Mouse (Mus musculus) forebrain, embryonic 13.5 days (tissue): ENCODE measurements around the gene Olfr1425. TPM values are rescaled to one million over a fixed set of nuclear protein-coding genes. Genes with fewer than 3 reads are reported as not detected.

Experiments
- ATAC-seq: fragments of 200-750 bp; cut with Nextera tagmentation; 2 replicates; pipeline ENCODE4 v1.8.0; 2017
- H3K27ac ChIP-seq: fragments of 300-500 bp; sonication (generic); 2 replicates; pipeline ENCODE4 v1.5.1; 2015; ENCODE audit warnings: inconsistent platforms, mild to moderate bottlenecking, moderate library complexity
- H3K27me3 ChIP-seq: fragments of 300-500 bp; sonication (generic); 2 replicates; pipeline ENCODE4 v1.6.1; 2015; ENCODE audit warnings: mild to moderate bottlenecking, inconsistent platforms
- H3K36me3 ChIP-seq: fragments of 300-500 bp; sonication (generic); 2 replicates; pipeline ENCODE4 v1.6.1; 2015; ENCODE audit warnings: mild to moderate bottlenecking, inconsistent platforms; ENCODE audit not compliant: poor library complexity, severe bottlenecking
- H3K4me1 ChIP-seq: fragments of 300-500 bp; sonication (generic); 2 replicates; pipeline ENCODE4 v1.6.1; 2015; ENCODE audit warnings: inconsistent platforms
- H3K4me2 ChIP-seq: fragments of 300-500 bp; sonication (generic); 2 replicates; pipeline ENCODE4 v1.6.1; 2015; ENCODE audit warnings: inconsistent platforms, mild to moderate bottlenecking, moderate library complexity
- H3K4me3 ChIP-seq: fragments of 300-500 bp; sonication (generic); 2 replicates; pipeline ENCODE4 v1.5.1; 2015; ENCODE audit warnings: mild to moderate bottlenecking, inconsistent platforms
- H3K9ac ChIP-seq: fragments of 300-500 bp; sonication (generic); 2 replicates; pipeline ENCODE4 v1.6.1; 2015; ENCODE audit warnings: mild to moderate bottlenecking, inconsistent platforms
- H3K9me3 ChIP-seq: fragments of 300-500 bp; sonication (generic); replicated peaks from 2 replicates; pipeline ENCODE4 v1.6.1; 2016; ENCODE audit warnings: inconsistent platforms
- WGBS: fragments of 180-500 bp; shearing (Covaris S2); methylation state at CpG from one replicate; pipeline ENCODE4 v1.1.7; 2015; 5-methylcytosine and 5-hydroxymethylcytosine counted together
- polyA plus RNA-seq: library from polyadenylated mRNA; unstranded; fragments of >200 nt; fragmentation: Nextera tagmentation; extraction: Ambion mirVana; gene quantifications from 2 replicates; pipeline ENCODE4 v1.2.1, GENCODE M21; 2015

Gene Olfr1425
- polyA plus RNA-seq, 1 experiment from 2014 or later = not detected

GRCm38 (mm10) chr19:12037727-12038126, 39.8 kb downstream of the Olfr1425 start:
- ATAC-seq = no peak
- H3K4me2 ChIP-seq = no peak overlapping the region
- no peaks in the 10 kb centered on the region for H3K9me3 ChIP-seq
- H3K9ac ChIP-seq = no peak overlapping the region
- no peaks in the 10 kb centered on the region for H3K4me1 ChIP-seq
- no peak overlapping the region for H3K4me3 ChIP-seq
- no peaks in the 10 kb centered on the region for H3K36me3 ChIP-seq
- H3K27me3 ChIP-seq = no peaks in the 10 kb centered on the region
- no peak overlapping the region for H3K27ac ChIP-seq

- ATAC-seq = no peak
- Histone ChIP-seq H3K4me2 (no peak overlapping the region), H3K9me3 (no peaks in the 10 kb centered on the region), H3K4me3 (no peak overlapping the region), H3K36me3 (no peaks in the 10 kb centered on the region), H3K27ac (no peak overlapping the region), H3K4me1 (no peaks in the 10 kb centered on the region), H3K27me3 (no peaks in the 10 kb centered on the region), H3K9ac (no peak overlapping the region)
- WGBS = 90% methylated on average over 2 of the region's 2 CpGs
Measured at GRCm38 (mm10) chr19:12026606-12027005, 50.9 kb downstream of the Olfr1425 start.

GRCm38 (mm10) chr19:12025333-12025732, 52.2 kb downstream of the Olfr1425 start:
- no peak for ATAC-seq
- Histone ChIP-seq H3K36me3 (no peaks in the 10 kb centered on the region), H3K27me3 (no peaks in the 10 kb centered on the region), H3K4me2 (no peak overlapping the region), H3K9ac (no peak overlapping the region), H3K9me3 (no peaks in the 10 kb centered on the region), H3K4me3 (no peak overlapping the region), H3K27ac (no peak overlapping the region), H3K4me1 (no peaks in the 10 kb centered on the region)
- 93% methylated on average over 3 of the region's 3 CpGs for WGBS

GRCm38 (mm10) chr19:12024149-12024548, 53.4 kb downstream of the Olfr1425 start:
- H3K4me3 ChIP-seq = no peak overlapping the region
- no peaks in the 10 kb centered on the region for H3K36me3 ChIP-seq
- no peak overlapping the region for H3K27ac ChIP-seq
- WGBS = 89% methylated on average over 4 of the region's 4 CpGs
- H3K9me3 ChIP-seq = no peaks in the 10 kb centered on the region
- no peak overlapping the region for H3K4me2 ChIP-seq
- no peak for ATAC-seq
- H3K4me1 ChIP-seq = no peaks in the 10 kb centered on the region
- no peak overlapping the region for H3K9ac ChIP-seq
- H3K27me3 ChIP-seq = no peaks in the 10 kb centered on the region

Other genes with a start within 250 kb of the Olfr1425 start
- gene Olfr1417, start 238.5 kb downstream of the Olfr1425 start, polyA plus RNA-seq = 0.12 TPM in 1 of 2 replicates, not detected in the other
- not detected in 2 replicates for gene Olfr1418, start 216.7 kb downstream of the Olfr1425 start, polyA plus RNA-seq
- gene Olfr1419, start 202.6 kb downstream of the Olfr1425 start, polyA plus RNA-seq = not detected in 2 replicates
- 0.05 TPM in 1 of 2 replicates, not detected in the other for gene Olfr1420, start 191.2 kb downstream of the Olfr1425 start, polyA plus RNA-seq
- 18.9 and 21.4 TPM in 2 replicates for gene Patl1, start 165.3 kb downstream of the Olfr1425 start, polyA plus RNA-seq
- gene Osbp, start 111.8 kb downstream of the Olfr1425 start, polyA plus RNA-seq = 4.1 and 4.9 TPM in 2 replicates
- not detected in 2 replicates for gene Olfr1423, start 36.4 kb downstream of the Olfr1425 start, polyA plus RNA-seq
- gene Olfr1424, start 15.0 kb downstream of the Olfr1425 start, polyA plus RNA-seq = not detected in 2 replicates
- gene Olfr1426, start 14.3 kb upstream of the Olfr1425 start, polyA plus RNA-seq = not detected in 2 replicates
- gene Olfr1427, start 25.6 kb upstream of the Olfr1425 start, polyA plus RNA-seq = not detected in 2 replicates
- not detected in 2 replicates for gene Olfr1428, start 38.2 kb upstream of the Olfr1425 start, polyA plus RNA-seq
- gene Olfr76, start 45.5 kb upstream of the Olfr1425 start, polyA plus RNA-seq = not detected in 2 replicates
- gene Olfr1555-ps1, start 92.4 kb upstream of the Olfr1425 start, polyA plus RNA-seq = not detected in 2 replicates
- gene Olfr1431, start 122.9 kb upstream of the Olfr1425 start, polyA plus RNA-seq = not detected in 2 replicates
- not detected in 2 replicates for gene Olfr1432, start 154.9 kb upstream of the Olfr1425 start, polyA plus RNA-seq
- gene Olfr262, start 163.9 kb upstream of the Olfr1425 start, polyA plus RNA-seq = not detected in 2 replicates
- not detected in 2 replicates for gene Olfr235, start 183.3 kb upstream of the Olfr1425 start, polyA plus RNA-seq
- not detected in 2 replicates for gene Olfr1434, start 202.1 kb upstream of the Olfr1425 start, polyA plus RNA-seq
- gene Olfr1436, start 221.4 kb upstream of the Olfr1425 start, polyA plus RNA-seq = not detected in 2 replicates
- gene Olfr1437, start 247.4 kb upstream of the Olfr1425 start, polyA plus RNA-seq = not detected in 2 replicates